Mouse (Mus musculus): ENCODE data around the gene Lrrc4. TPM values are rescaled to one million over a fixed set of nuclear protein-coding genes. Genes with fewer than 3 reads are reported as not detected.

Lrrc4 gene
- polyA plus RNA-seq, 1 experiment from 2014 or later: 5.9 TPM

DNA sequence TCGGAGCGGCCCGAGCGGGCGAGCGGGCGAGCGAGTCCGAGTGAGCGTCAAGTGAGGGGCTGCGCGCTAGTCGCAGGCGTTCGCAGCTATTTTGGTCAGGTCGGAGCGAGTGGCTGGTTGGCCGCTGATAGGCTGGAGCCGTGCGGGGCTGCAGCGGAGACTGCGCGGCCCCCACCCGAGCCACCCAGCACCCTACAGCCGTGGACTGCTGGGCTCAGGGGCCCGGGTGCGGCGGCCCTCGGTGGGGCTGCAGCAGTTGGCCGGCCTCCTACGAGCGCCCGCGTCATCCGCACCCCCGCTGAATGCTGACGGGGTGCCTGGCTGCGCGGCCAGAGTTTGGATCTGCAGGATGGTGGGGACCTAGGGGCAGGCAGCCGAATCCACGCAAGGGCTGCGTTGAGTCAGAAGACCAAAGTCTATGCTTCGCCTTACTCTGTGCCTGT, 1.9 kb upstream of the Lrrc4 start:
- peak; percentile 78 for ATAC-seq (ENCODE audit: low read depth)
- Histone ChIP-seq H3K36me3 (peaks cover 11% of the 10 kb centered on the region; the same call in 1 of the 2 replicates), H3K27me3 (peaks cover 3% of the 10 kb centered on the region; the same call in 1 of the 2 replicates), H3K4me1 (replicated peaks) (peaks cover 45% of the 10 kb centered on the region), H3K9ac (peak overlapping the region; percentile 99), H3K4me2 (peak overlapping the region; percentile 97), H3K27ac (replicated peaks) (peak overlapping the region; percentile 97), H3K4me3 (peak overlapping the region; percentile 88), H3K9me3 (no peaks in the 10 kb centered on the region)
- under 1% methylated on average over 42 of the region's 43 CpGs for WGBS

DNA sequence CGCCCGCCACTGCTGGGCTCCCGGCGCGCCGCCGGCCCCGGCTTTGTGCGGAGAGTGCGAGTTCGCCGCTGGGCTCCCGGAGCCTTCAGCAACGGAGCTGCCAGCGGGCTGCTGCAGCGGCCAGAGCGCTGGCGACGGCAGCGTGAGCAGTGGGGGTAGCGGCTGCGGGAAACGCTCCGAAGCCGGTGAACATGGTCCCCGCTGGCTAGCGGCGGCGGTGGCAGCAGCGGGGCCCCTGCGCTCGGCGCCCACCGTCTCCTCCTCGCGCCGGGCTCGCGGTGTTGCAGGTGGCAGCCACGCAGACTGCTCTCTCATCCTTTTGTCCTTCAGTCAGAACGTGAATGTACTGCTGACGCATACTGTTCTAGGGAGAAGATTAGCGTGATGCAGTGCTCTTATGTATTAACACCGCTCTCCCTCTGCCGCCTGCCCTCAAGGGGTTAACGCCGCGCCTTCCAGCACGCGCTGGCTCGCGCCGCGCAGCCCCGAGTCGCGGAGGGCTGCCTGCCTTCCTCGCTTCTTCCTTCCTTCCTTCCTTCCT, 1.3 kb upstream of the Lrrc4 start:
- H3K9ac ChIP-seq: peak overlapping the region; percentile 99
- ATAC-seq (ENCODE audit: low read depth): peak; percentile 82
- no peaks in the 10 kb centered on the region for H3K9me3 ChIP-seq
- H3K4me3 ChIP-seq: peak overlapping the region; percentile 88
- WGBS: under 1% methylated on average over 52 of the region's 58 CpGs
- peaks cover 11% of the 10 kb centered on the region; the same call in 1 of the 2 replicates for H3K36me3 ChIP-seq
- H3K4me1 ChIP-seq (replicated peaks): peaks cover 51% of the 10 kb centered on the region
- H3K4me2 ChIP-seq: peak overlapping the region; percentile 97
- H3K27ac ChIP-seq (replicated peaks): peak overlapping the region; percentile 97
- peaks cover 3% of the 10 kb centered on the region; the same call in 1 of the 2 replicates for H3K27me3 ChIP-seq

DNA sequence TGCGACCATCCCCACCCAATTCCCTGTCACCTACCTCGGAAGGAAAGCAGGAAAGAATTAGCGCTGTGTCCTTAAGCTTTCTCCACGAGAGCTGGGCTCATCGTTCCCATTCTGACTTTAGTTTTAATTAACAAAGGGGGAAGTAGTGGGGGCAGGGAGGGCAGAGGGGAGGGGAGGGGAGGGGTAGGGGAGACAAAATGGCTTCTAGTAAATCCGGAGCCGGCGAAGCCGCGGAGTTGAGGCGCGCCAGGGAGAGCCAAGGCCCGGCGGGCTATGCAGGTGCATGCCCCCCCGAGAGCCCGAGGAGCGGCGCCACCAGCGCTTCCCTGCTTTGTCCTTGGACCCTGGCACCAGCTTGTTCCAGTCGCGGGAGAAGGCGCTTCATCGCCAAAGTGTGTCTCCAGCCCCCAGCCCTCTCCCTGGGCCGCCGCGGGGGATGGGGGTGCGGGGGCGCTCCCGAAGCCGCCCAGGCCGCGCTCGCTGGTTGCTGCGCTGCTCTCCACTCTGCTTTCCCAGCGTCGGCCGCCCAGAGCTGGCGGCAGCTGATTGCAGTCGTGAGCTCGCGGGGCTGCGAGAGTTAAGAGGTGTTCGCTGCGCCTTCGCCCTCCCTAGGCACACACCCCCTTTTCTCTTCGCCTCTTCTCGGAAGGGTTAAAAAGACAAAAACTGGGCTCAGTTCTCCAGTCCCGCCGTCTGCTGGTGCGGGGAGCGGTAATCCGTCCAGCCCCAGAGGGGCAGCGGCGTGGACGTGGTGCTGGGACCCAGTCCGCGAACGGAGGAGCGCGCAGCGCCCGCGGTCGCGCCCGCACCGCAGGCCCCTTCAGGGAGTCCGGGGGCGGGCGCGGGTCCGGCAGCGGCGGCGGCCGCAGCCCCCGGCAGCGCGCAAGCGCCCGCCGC, 555 bp upstream of the Lrrc4 start:
- peak overlapping the region; percentile 99 for H3K9ac ChIP-seq
- H3K27ac ChIP-seq (replicated peaks): peak overlapping the region; percentile 97
- H3K4me3 ChIP-seq: peak overlapping the region; percentile 88
- H3K36me3 ChIP-seq: peaks cover 11% of the 10 kb centered on the region; the same call in 1 of the 2 replicates
- peak overlapping the region; percentile 97 for H3K4me2 ChIP-seq
- peak; percentile 42 for ATAC-seq (ENCODE audit: low read depth)
- H3K9me3 ChIP-seq: no peaks in the 10 kb centered on the region
- WGBS: under 1% methylated on average over 76 of the region's 82 CpGs
- H3K27me3 ChIP-seq: peaks cover 3% of the 10 kb centered on the region; the same call in 1 of the 2 replicates
- H3K4me1 ChIP-seq (replicated peaks): peaks cover 58% of the 10 kb centered on the region

DNA sequence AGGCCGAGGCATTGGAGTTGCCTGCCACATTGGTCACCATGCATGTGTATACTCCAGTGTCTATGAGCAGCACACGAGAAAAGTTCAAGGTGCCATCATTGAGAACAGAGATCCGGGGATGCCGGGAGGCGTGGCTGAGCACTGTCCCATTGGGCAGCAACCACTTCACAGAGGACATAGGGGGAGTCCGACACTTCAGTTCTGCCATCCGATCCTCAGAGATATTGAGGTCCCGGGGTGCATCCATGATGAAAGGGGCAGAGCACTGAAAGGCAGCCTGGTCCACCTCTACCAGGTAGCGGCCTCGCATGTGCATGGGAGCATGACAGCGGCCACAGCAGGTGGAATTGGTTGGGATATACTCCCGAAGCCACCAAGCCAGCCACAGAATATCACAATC, 1.2 kb downstream of the Lrrc4 start:
- no peak overlapping the region for H3K27ac ChIP-seq (replicated peaks)
- peak overlapping the region; percentile 99; the same call in 1 of the 2 replicates for H3K9ac ChIP-seq
- WGBS: 72% methylated on average over 12 of the region's 12 CpGs
- H3K4me3 ChIP-seq: peak overlapping the region; percentile 88
- H3K9me3 ChIP-seq: no peaks in the 10 kb centered on the region
- peak overlapping the region; percentile 97 for H3K4me2 ChIP-seq
- ATAC-seq (ENCODE audit: low read depth): no peak
- peaks cover 3% of the 10 kb centered on the region; the same call in 1 of the 2 replicates for H3K27me3 ChIP-seq
- peaks cover 76% of the 10 kb centered on the region for H3K4me1 ChIP-seq (replicated peaks)
- H3K36me3 ChIP-seq: peaks cover 11% of the 10 kb centered on the region; the same call in 1 of the 2 replicates

- Histone ChIP-seq H3K36me3 (peaks cover 11% of the 10 kb centered on the region), H3K4me2 (peak overlapping the region; percentile 97), H3K9ac (peak overlapping the region; percentile 99), H3K27ac (replicated peaks) (peak overlapping the region; percentile 49), H3K9me3 (no peaks in the 10 kb centered on the region), H3K4me3 (peak overlapping the region; percentile 88), H3K27me3 (peaks cover 3% of the 10 kb centered on the region; the same call in 1 of the 2 replicates), H3K4me1 (replicated peaks) (peaks cover 78% of the 10 kb centered on the region)
- 5% methylated on average over 6 of the region's 6 CpGs for WGBS
- no peak for ATAC-seq (ENCODE audit: low read depth)
Observed at GRCm38 (mm10) chr6:28828593-28828992, 3.0 kb downstream of the Lrrc4 start.

DNA sequence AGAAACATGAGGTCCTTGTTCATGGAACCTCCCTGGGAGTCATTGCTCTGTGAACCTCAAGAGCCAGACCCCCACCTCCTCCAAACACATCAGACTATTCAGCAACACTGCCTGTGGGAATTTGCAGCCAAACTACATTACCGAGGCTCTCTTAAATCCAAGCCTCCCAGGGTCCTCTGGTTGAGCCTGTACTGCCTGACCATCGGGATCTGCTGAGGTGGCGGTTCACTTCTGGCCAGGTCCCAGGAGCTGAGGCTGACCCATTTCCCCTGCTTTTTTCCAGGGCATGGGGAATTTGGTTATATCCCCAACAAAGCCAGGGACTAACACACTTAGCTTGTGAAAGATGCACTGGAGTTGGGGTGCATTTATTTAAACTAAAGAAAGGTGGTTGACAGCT, 4.0 kb downstream of the Lrrc4 start:
- peak overlapping the region; percentile 97 for H3K4me2 ChIP-seq
- peaks cover 3% of the 10 kb centered on the region; the same call in 1 of the 2 replicates for H3K27me3 ChIP-seq
- WGBS: 7% methylated on average over 3 of the region's 3 CpGs
- no peaks in the 10 kb centered on the region for H3K9me3 ChIP-seq
- H3K4me3 ChIP-seq: peak overlapping the region; percentile 88
- peaks cover 15% of the 10 kb centered on the region for H3K36me3 ChIP-seq
- H3K4me1 ChIP-seq (replicated peaks): peaks cover 78% of the 10 kb centered on the region
- no peak for ATAC-seq (ENCODE audit: low read depth)
- peak overlapping the region; percentile 99 for H3K9ac ChIP-seq
- peak overlapping the region; percentile 67 for H3K27ac ChIP-seq (replicated peaks)

- Histone ChIP-seq H3K4me3 (peak overlapping the region; percentile 88), H3K4me2 (peak overlapping the region; percentile 97), H3K27me3 (peaks cover 3% of the 10 kb centered on the region; the same call in 1 of the 2 replicates), H3K4me1 (replicated peaks) (peaks cover 85% of the 10 kb centered on the region), H3K9me3 (no peaks in the 10 kb centered on the region), H3K27ac (replicated peaks) (peak overlapping the region; percentile 67), H3K9ac (peak overlapping the region; percentile 99), H3K36me3 (peaks cover 21% of the 10 kb centered on the region)
- ATAC-seq (ENCODE audit: low read depth): no peak
- 53% methylated on average over 9 of the region's 9 CpGs for WGBS
Observed at GRCm38 (mm10) chr6:28826689-28827389, 4.7 kb downstream of the Lrrc4 start.

GRCm38 (mm10) chr6:28825894-28826293, 5.7 kb downstream of the Lrrc4 start:
- H3K27ac ChIP-seq (replicated peaks): no peak overlapping the region
- H3K27me3 ChIP-seq: peaks cover 3% of the 10 kb centered on the region; the same call in 1 of the 2 replicates
- peaks cover 89% of the 10 kb centered on the region for H3K4me1 ChIP-seq (replicated peaks)
- no peak overlapping the region for H3K9ac ChIP-seq
- H3K4me3 ChIP-seq: peak overlapping the region; percentile 88; the same call in 1 of the 2 replicates
- peaks cover 23% of the 10 kb centered on the region for H3K36me3 ChIP-seq
- ATAC-seq (ENCODE audit: low read depth): no peak
- peak overlapping the region; percentile 97 for H3K4me2 ChIP-seq
- 38% methylated on average over 3 of the region's 3 CpGs for WGBS
- H3K9me3 ChIP-seq: no peaks in the 10 kb centered on the region

DNA sequence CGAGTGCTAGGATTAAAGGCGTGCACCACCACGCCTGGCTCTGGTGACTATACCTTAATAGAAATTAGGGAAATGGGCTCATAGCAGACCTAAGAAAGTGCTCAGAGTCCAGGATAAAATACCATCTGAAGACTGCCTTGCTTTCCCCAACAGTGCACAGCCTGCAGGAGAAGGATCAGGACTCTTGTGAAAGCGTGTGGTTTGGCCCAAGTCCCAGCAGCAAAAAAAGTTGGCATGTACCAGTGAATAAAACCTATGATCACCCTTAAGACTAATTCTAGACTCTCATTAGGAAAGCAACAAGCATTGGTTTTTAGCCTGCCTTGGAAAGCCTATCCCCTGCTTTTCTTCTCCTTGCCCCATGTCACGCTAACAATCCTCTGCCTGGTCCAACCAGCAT, 7.7 kb downstream of the Lrrc4 start:
- Histone ChIP-seq H3K27me3 (no peaks in the 10 kb centered on the region), H3K36me3 (peaks cover 18% of the 10 kb centered on the region), H3K4me3 (no peak overlapping the region), H3K4me1 (replicated peaks) (peaks cover 89% of the 10 kb centered on the region), H3K4me2 (no peak overlapping the region), H3K9me3 (no peaks in the 10 kb centered on the region), H3K9ac (no peak overlapping the region), H3K27ac (replicated peaks) (no peak overlapping the region)
- ATAC-seq (ENCODE audit: low read depth): no peak
- WGBS: 93% methylated on average over 5 of the region's 5 CpGs

- ATAC-seq (ENCODE audit: low read depth): no peak
- Histone ChIP-seq H3K4me2 (no peak overlapping the region), H3K9ac (no peak overlapping the region), H3K9me3 (no peaks in the 10 kb centered on the region), H3K36me3 (peaks cover 22% of the 10 kb centered on the region), H3K27me3 (no peaks in the 10 kb centered on the region), H3K4me3 (no peak overlapping the region), H3K4me1 (replicated peaks) (peaks cover 89% of the 10 kb centered on the region), H3K27ac (replicated peaks) (no peak overlapping the region)
- 88% methylated on average over 3 of the region's 3 CpGs for WGBS
Observed at GRCm38 (mm10) chr6:28823375-28823774, 8.2 kb downstream of the Lrrc4 start.

GRCm38 (mm10) chr6:28822296-28822695, 9.3 kb downstream of the Lrrc4 start:
- no peak overlapping the region for H3K9ac ChIP-seq
- no peaks in the 10 kb centered on the region for H3K27me3 ChIP-seq
- H3K4me1 ChIP-seq (replicated peaks): peaks cover 84% of the 10 kb centered on the region

More at GRCm38 (mm10) chr6:28822296-28822695, 9.3 kb downstream of the Lrrc4 start:
- H3K9me3 ChIP-seq: no peaks in the 10 kb centered on the region
- ATAC-seq (ENCODE audit: low read depth): no peak
- no peak overlapping the region for H3K27ac ChIP-seq (replicated peaks)
- H3K36me3 ChIP-seq: peaks cover 31% of the 10 kb centered on the region
- 83% methylated on average over 3 of the region's 3 CpGs for WGBS
- H3K4me3 ChIP-seq: no peak overlapping the region
- no peak overlapping the region for H3K4me2 ChIP-seq
